Mouse (Mus musculus) hindbrain, embryonic 14.5 days (tissue): ENCODE results near the gene Gm21974. TPM values are rescaled to one million over a fixed set of nuclear protein-coding genes. Genes with fewer than 3 reads are reported as not detected.
A peak's percentile ranks its signal among the peaks of the same experiment; 100 is the strongest.
"Not testable (repeated sequence)": the region's sequence is repeated elsewhere in the genome, so short reads cannot be mapped to it uniquely, and the experiment has no call there.

Experiments used
- ATAC-seq: fragments of 200-750 bp; cut with Nextera tagmentation; 2 replicates; pipeline ENCODE4 v1.8.0; 2017; ENCODE audit warnings: moderate number of reproducible peaks, mild to moderate bottlenecking, moderate TSS enrichment, moderate library complexity; ENCODE audit not compliant: low FRiP score
- DNase-seq: peaks from one replicate; pipeline ENCODE4 v3.0.0-alpha.2; 2015; ENCODE audit warnings: low spot score
- H3K27ac ChIP-seq: fragments of 300-500 bp; sonication (generic); 2 replicates; pipeline ENCODE4 v1.5.1; 2014; ENCODE audit warnings: mild to moderate bottlenecking, moderate library complexity
- H3K27me3 ChIP-seq: fragments of 300-500 bp; sonication (generic); 2 replicates; pipeline ENCODE4 v1.6.1; 2014; ENCODE audit warnings: mild to moderate bottlenecking, low read length, mixed read lengths; ENCODE audit not compliant: control insufficient read depth, insufficient read depth
- H3K36me3 ChIP-seq: fragments of 300-500 bp; sonication (generic); replicated peaks from 2 replicates; pipeline ENCODE4 v1.6.1; 2014; ENCODE audit not compliant: control insufficient read depth, insufficient read depth
- H3K4me1 ChIP-seq: fragments of 300-500 bp; sonication (generic); replicated peaks from 2 replicates; pipeline ENCODE4 v1.6.1; 2014; ENCODE audit warnings: antibody characterized with exemption, low read length, mixed read lengths; ENCODE audit not compliant: control insufficient read depth, insufficient read depth
- H3K4me2 ChIP-seq: fragments of 300-500 bp; sonication (generic); replicated peaks from 2 replicates; pipeline ENCODE4 v1.6.1; 2014; ENCODE audit warnings: mild to moderate bottlenecking, moderate library complexity
- H3K4me3 ChIP-seq: fragments of 300-500 bp; sonication (generic); replicated peaks from 2 replicates; pipeline ENCODE4 v1.5.1; 2014; ENCODE audit warnings: mild to moderate bottlenecking, low read length
- H3K9ac ChIP-seq: fragments of 300-500 bp; sonication (generic); 2 replicates; pipeline ENCODE4 v1.6.1; 2014
- H3K9me3 ChIP-seq: fragments of 300-500 bp; sonication (generic); 2 replicates; pipeline ENCODE4 v1.6.1; 2016; ENCODE audit warnings: low read length; ENCODE audit not compliant: control insufficient read depth
- whole genome bisulfite sequencing: fragments of 180-500 bp; shearing (Covaris S2); extraction: QIAGEN DNeasy Blood & Tissue Kit; methylation state at CpG from one replicate; pipeline ENCODE4 v1.1.7; 2014; 5-methylcytosine and 5-hydroxymethylcytosine counted together
- polyA plus RNA-seq: library from polyadenylated mRNA; unstranded; fragments of >200 nt; fragmentation: Nextera tagmentation; extraction: Ambion mirVana; gene quantifications from 2 replicates; pipeline ENCODE4 v1.2.1, GENCODE M21; 2014

Gene Gm21974
- polyA plus RNA-seq, 1 experiment from 2014 or later, result not detected

DNA sequence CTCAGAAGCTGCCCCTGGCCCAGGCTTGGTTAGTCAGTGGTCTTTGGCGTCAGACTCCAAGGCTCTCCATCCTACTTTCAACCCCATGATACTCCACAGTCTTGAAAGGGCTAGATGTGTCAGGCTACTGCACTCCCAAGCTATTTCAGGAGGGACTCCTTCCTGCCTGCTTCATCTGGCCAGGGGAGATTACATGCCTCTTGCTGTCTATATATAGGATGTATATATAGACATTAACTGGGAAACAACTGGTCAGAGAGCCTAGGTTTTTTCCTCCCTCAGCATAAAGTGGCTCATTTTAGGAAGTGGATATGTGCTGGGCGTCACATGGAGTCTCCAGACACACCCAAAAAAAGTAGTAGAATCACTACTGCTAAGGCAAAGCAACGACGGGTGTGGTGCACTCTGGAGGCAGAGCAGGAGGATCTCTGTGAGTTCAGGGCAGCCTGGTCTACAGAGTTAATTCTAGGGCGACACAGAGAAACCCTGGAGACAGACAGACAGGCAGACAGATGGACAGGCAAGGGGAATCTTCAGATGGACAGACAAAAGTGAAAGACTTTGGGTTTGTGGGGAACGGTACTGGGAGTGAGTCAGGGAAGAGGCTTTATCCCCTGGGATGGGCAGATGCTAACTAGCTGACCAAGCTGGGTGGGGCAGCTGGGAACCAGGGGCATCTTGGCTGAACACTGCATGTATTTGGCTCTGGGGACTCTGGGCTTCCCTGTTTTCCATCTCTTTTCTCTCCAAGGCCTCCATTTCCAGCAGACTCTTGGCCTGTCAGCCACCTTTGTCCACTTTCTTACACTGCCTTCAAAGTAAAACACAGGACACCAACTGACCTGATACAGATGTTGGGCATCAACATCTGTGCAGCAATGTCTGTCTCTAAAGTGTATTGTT lies 45.0 kb downstream of the Gm21974 start:
- Histone ChIP-seq H3K27me3 (no peaks in the 10 kb centered on the region), H3K4me1 (no peaks in the 10 kb centered on the region)
- WGBS, result 79% methylated on average over 6 of the region's 6 CpGs

GRCm38 (mm10) chr7:127842001-127842718 lies 53.1 kb downstream of the Gm21974 start:
- Histone ChIP-seq H3K4me3 (peak overlapping the region; percentile 53), H3K9me3 (no peaks in the 10 kb centered on the region), H3K36me3 (no peaks in the 10 kb centered on the region), H3K9ac (peak overlapping the region; percentile 69), H3K27ac (peak overlapping the region; percentile 88), H3K4me1 (no peaks in the 10 kb centered on the region; the same call in 1 of the 2 replicates), H3K27me3 (no peaks in the 10 kb centered on the region), H3K4me2 (peak overlapping the region; percentile 95)
- ATAC-seq (peak; percentile 28), DNase-seq (peak; percentile 70)
- 1% methylated on average over 40 of the region's 40 CpGs for WGBS

More for the DNA sequence above, 45.0 kb downstream of the Gm21974 start:
- H3K36me3 ChIP-seq, result no peaks in the 10 kb centered on the region
- H3K27ac ChIP-seq, result no peak overlapping the region
- H3K9me3 ChIP-seq, result no peaks in the 10 kb centered on the region
- no peak overlapping the region for H3K4me3 ChIP-seq
- no peak overlapping the region for H3K4me2 ChIP-seq
- ATAC-seq, result no peak
- no peak overlapping the region for H3K9ac ChIP-seq
- no peak for DNase-seq

DNA sequence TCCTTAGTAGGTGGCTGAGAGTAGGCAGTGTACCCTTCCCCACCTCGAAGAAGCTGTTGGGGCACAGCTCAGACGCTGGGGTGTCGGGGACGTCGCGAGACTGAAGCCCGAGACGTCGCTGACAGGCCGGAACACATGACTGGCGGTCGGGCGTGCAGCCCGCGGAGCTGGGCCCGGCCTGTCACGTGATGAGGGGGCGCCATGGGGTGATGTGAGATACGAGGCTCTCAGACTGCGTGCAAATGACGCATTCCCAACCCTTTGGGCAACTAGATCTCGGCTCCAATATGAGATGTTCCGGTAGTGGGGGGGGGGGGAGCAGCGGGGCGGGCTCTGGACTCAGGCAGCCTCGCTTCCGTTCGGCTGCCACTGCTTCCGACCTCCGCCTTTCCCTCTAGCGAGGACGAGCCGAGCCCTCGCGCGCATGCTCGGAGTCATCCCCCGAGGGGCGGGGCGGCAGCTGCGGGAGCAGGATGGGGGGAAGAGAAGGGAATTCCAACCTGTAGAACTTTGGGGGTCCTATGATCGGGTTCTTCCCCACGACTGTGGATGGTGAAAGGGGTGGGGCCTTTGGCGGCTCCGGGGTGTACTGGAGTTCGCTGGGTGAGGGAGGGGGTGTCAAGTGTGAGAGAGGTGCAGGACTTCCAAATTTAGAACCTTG lies 53.8 kb downstream of the Gm21974 start:
- no peaks in the 10 kb centered on the region for H3K9me3 ChIP-seq
- under 1% methylated on average over 45 of the region's 46 CpGs for WGBS
- H3K4me3 ChIP-seq, result peak overlapping the region; percentile 53
- peak overlapping the region; percentile 88 for H3K27ac ChIP-seq
- no peaks in the 10 kb centered on the region; the same call in 1 of the 2 replicates for H3K4me1 ChIP-seq
- no peaks in the 10 kb centered on the region for H3K27me3 ChIP-seq
- H3K4me2 ChIP-seq, result peak overlapping the region; percentile 95
- peak; percentile 94 for ATAC-seq
- peak overlapping the region; percentile 69 for H3K9ac ChIP-seq
- H3K36me3 ChIP-seq, result no peaks in the 10 kb centered on the region
- peak; percentile 92 for DNase-seq

DNA sequence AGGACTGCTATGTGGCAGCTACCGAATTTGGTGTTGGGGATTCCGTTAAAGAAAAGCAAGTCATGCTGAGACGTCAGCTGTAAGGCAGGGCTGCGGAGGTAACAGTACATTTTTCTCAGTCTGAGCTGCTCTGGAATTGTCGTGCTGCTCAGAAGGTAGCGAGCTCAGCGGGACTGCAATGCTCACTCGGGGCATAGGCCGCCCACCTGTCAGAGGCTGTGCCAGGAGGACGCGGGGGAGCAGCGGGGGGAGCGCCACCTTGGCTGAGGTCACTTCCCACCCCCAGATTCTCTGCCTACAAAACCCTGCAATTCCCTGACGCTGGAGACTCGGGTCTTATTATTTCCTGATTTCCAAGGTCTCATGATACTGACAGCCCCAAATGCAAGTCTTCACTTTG lies 54.4 kb downstream of the Gm21974 start:
- peak; percentile 30 for DNase-seq
- no peaks in the 10 kb centered on the region for H3K9me3 ChIP-seq
- no peaks in the 10 kb centered on the region for H3K27me3 ChIP-seq
- peak overlapping the region; percentile 88 for H3K27ac ChIP-seq
- H3K4me2 ChIP-seq, result peak overlapping the region; percentile 95
- peak overlapping the region; percentile 69 for H3K9ac ChIP-seq
- peak overlapping the region; percentile 53 for H3K4me3 ChIP-seq
- no peaks in the 10 kb centered on the region; the same call in 1 of the 2 replicates for H3K4me1 ChIP-seq
- ATAC-seq, result peak; percentile 22; the same call in 1 of the 2 replicates
- WGBS, result 4% methylated on average over 15 of the region's 15 CpGs
- no peaks in the 10 kb centered on the region for H3K36me3 ChIP-seq

DNA sequence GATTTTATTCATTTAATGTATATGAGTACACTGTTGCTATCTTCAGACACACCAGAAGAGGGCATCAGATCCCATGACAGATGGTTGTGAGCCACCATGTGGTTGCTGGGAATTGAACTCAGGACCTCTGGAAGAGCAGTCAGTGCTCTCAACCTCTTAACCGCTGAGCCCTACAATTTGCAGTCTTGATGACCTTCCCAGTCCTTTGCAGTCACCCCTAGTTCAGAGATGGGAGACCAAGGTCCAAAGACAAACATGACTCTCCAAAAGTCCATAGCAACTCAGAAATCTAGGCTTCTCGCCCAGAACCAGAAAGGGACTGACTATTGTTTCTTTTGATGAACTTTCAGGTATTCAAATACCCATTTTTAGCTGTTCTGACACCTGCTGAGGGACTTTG lies 55.2 kb downstream of the Gm21974 start:
- ATAC-seq, H3K36me3 ChIP-seq, H3K9me3 ChIP-seq, H3K9ac ChIP-seq, H3K4me1 ChIP-seq, H3K27ac ChIP-seq, H3K4me3 ChIP-seq, DNase-seq, H3K27me3 ChIP-seq: not testable (repeated sequence)
- 72% methylated on average over 2 of the region's 2 CpGs for WGBS
- peak overlapping the region; percentile 95 for H3K4me2 ChIP-seq

DNA sequence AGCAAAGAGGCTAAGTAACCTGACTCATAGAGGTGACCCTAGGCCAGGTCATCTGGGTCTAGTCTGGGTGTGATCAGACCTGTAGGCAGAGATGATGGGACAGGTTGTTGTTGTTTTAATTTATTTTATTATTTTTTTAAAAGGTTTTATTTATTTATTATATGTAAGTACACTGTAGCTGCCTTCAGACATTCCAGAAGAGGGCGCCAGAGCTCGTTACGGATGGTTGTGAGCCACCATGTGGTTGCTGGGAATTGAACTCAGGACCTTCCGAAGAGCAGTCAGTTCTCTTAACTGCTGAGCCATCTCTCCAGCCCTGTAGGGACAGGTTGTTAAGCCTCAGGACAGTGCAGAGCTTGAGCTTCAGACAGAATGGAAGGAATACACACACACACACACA lies 57.4 kb downstream of the Gm21974 start:
- DNase-seq, H3K27me3 ChIP-seq, H3K36me3 ChIP-seq, H3K9me3 ChIP-seq, H3K4me2 ChIP-seq, H3K4me1 ChIP-seq, H3K9ac ChIP-seq, H3K27ac ChIP-seq, ATAC-seq, H3K4me3 ChIP-seq: not testable (repeated sequence)
- 84% methylated on average over 4 of the region's 4 CpGs for WGBS

DNA sequence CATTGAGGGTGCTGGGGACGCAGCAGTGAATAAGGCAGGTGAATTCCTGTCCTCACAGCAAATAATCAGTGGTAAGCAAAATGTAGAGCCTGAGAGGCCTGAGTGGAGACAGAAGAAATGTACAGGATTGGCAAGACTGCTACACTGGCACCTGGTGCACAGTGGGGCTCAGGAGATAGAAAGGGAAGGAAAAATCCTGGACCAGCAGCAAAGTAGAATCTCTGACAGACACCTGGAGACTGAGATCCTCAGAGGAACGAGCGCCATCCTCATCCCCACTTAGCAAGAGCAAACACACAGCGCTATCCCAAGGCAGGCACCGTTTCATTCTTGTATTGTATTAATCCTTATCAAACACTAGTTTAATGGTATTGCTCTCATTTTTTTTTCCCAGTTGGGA lies 57.8 kb downstream of the Gm21974 start:
- WGBS, result 90% methylated on average over 5 of the region's 5 CpGs
- no peak for ATAC-seq
- no peaks in the 10 kb centered on the region for H3K27me3 ChIP-seq

More for the DNA sequence above, 57.8 kb downstream of the Gm21974 start:
- Histone ChIP-seq H3K9ac (no peak overlapping the region), H3K4me2 (no peak overlapping the region), H3K4me3 (no peak overlapping the region), H3K4me1 (no peaks in the 10 kb centered on the region; the same call in 1 of the 2 replicates), H3K27ac (no peak overlapping the region), H3K36me3 (no peaks in the 10 kb centered on the region), H3K9me3 (no peaks in the 10 kb centered on the region)
- no peak for DNase-seq
